Mouse (Mus musculus) heart, adult 18-20 months (tissue): ENCODE results near the gene Lhfp. TPM values are rescaled to one million over a fixed set of nuclear protein-coding genes. Genes with fewer than 3 reads are reported as not detected.

ENCODE experiments used
- total RNA-seq, 2 experiments: library from RNA; stranded (reverse); gene quantifications; 2 replicates each; pipeline ENCODE4 v1.2.3; 2021

The Lhfp gene
- total RNA-seq, 2 experiments from 2014 or later, result 42.5 to 44.2 TPM

Other genes starting within 250 kb of the Lhfp start
- gene Cog6, start 24.3 kb upstream of the Lhfp start, total RNA-seq, result 10 to 100 TPM; 52.9 to 57.5 TPM